Mouse (Mus musculus) megakaryocyte, adult 5-6 weeks (primary cell): ENCODE data around the gene Cntnap5a. TPM values are rescaled to one million over a fixed set of nuclear protein-coding genes. Genes with fewer than 3 reads are reported as not detected.

Experiments used
- ATAC-seq: 2 replicates; pipeline ENCODE4 v1.8.0; 2016; ENCODE audit warnings: mild to moderate bottlenecking, inconsistent platforms; ENCODE audit not compliant: poor library complexity, severe bottlenecking
- total RNA-seq, 2 experiments: library from RNA; stranded (forward) in 1 of 2; stranded (reverse) in 1 of 2; fragments of 153-499, 151-499 nt in 1 of 2; fragments of 221-1000, 200-1000 nt in 1 of 2; gene quantifications; 2 replicates each; pipeline versions ENCODE4 v1.2.3 to v1.2.4; 2015 to 2017

Cntnap5a gene
- total RNA-seq, 2 experiments from 2014 or later, result not detected

- ATAC-seq, result no peak
Measured at GRCm38 (mm10) chr1:116353669-116354068, 669.1 kb downstream of the Cntnap5a start.

- no peak for ATAC-seq
Measured at GRCm38 (mm10) chr1:116365606-116366005, 681.0 kb downstream of the Cntnap5a start.

- ATAC-seq, result no peak
Measured at GRCm38 (mm10) chr1:116366171-116366570, 681.6 kb downstream of the Cntnap5a start.

GRCm38 (mm10) chr1:116366806-116367205 lies 682.2 kb downstream of the Cntnap5a start:
- no peak for ATAC-seq

GRCm38 (mm10) chr1:116367572-116367971 lies 683.0 kb downstream of the Cntnap5a start:
- no peak for ATAC-seq

GRCm38 (mm10) chr1:116370817-116371216 lies 686.3 kb downstream of the Cntnap5a start:
- ATAC-seq, result no peak

- no peak for ATAC-seq
Measured at GRCm38 (mm10) chr1:116373551-116373950, 689.0 kb downstream of the Cntnap5a start.

- no peak for ATAC-seq
Measured at GRCm38 (mm10) chr1:116392390-116392789, 707.8 kb downstream of the Cntnap5a start.

- no peak for ATAC-seq
Measured at GRCm38 (mm10) chr1:116401996-116402656, 717.6 kb downstream of the Cntnap5a start.

- ATAC-seq, result no peak
Measured at GRCm38 (mm10) chr1:116409836-116410235, 725.3 kb downstream of the Cntnap5a start.

- no peak for ATAC-seq
Measured at GRCm38 (mm10) chr1:116428396-116428795, 743.8 kb downstream of the Cntnap5a start.

GRCm38 (mm10) chr1:116455115-116455717 lies 770.7 kb downstream of the Cntnap5a start:
- no peak for ATAC-seq

GRCm38 (mm10) chr1:116477703-116478102 lies 793.1 kb downstream of the Cntnap5a start:
- ATAC-seq, result no peak

- ATAC-seq, result no peak
Measured at GRCm38 (mm10) chr1:116488780-116489569, 804.4 kb downstream of the Cntnap5a start.

GRCm38 (mm10) chr1:116577969-116578666 lies 893.6 kb downstream of the Cntnap5a start:
- ATAC-seq, result no peak

- ATAC-seq, result no peak
Measured at GRCm38 (mm10) chr1:116616272-116616671, 931.7 kb downstream of the Cntnap5a start.
